Mouse (Mus musculus) CH12F3 (cell line): ENCODE data around the gene Fam189a1.

ENCODE experiments used
- in situ Hi-C: fragments of 300-500 bp; cut with MboI; formaldehyde crosslinking; loops from 2 replicates; pipeline ENCODE4 v1.14.3; 2020; ENCODE audit warnings: low sequenced_read_pairs

Gene Fam189a1

DNA sequence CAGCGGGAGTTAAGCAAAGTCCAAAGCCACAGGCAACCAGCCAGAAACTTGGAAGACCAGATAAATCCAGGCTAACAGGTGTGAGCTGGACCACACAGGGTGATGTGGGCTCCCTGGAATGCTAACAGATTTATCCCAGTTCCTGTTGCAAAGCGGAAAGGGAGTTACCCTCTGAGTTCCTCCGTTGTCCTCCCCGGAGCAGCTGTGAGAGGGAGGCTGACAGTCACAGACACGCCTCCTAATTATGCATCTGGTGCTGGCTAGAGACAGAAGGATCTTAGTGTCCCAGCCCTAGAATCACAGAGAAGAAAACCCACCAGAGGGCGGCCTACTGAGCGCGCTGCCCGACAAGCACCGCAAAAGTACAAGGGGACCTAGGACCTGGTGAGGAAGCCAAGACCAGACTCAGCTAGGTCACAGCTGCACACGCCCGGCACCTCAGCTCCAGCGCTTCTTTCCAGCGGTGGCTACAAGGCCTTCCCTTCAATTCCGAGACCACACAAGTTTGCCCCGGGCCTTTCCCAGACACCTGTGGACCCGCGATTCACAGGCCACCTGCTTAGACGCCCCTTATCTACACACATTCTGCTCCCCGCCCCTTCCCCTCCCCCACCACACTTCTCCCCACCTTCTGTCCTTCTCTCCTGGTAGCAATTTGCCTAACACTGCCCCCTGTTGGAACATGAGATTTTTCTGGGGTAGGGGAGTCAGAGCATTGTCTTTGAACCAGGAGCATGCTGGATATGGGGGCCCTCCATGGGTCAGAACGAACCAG lies 316.4 kb downstream of the Fam189a1 start:
- in situ Hi-C loops = no loop called here

- in situ Hi-C loops = no loop called here
Measured at GRCm38 (mm10) chr7:64839281-64839680, 317.1 kb downstream of the Fam189a1 start.

GRCm38 (mm10) chr7:64830214-64830995 lies 326.0 kb downstream of the Fam189a1 start:
- in situ Hi-C loops = no loop called here

- in situ Hi-C loops = no loop called here
Measured at GRCm38 (mm10) chr7:64821081-64821480, 335.3 kb downstream of the Fam189a1 start.

DNA sequence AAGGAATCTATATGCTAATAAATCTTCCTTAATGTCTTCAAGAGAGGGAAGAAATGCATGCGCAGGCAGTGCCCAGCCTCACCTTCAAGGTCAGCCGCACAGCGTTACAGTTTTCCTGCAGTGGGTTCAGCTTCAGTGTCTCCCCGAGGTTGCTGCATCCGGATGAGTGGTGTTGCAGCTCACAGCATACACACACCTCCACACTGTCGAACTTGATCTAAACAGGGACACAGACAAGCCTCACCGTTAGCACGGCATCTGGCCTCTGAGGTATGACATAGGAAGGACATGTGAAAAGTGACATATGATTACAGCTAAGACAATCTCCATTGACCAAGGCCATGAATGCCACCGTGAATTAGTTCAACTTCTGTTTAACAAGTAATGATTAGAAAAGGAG lies 336.7 kb downstream of the Fam189a1 start:
- in situ Hi-C loops = no loop called here

GRCm38 (mm10) chr7:64808876-64809275 lies 347.5 kb downstream of the Fam189a1 start:
- in situ Hi-C loops = no loop called here

- in situ Hi-C loops = no loop called here
Measured at GRCm38 (mm10) chr7:64805100-64805499, 351.3 kb downstream of the Fam189a1 start.

DNA sequence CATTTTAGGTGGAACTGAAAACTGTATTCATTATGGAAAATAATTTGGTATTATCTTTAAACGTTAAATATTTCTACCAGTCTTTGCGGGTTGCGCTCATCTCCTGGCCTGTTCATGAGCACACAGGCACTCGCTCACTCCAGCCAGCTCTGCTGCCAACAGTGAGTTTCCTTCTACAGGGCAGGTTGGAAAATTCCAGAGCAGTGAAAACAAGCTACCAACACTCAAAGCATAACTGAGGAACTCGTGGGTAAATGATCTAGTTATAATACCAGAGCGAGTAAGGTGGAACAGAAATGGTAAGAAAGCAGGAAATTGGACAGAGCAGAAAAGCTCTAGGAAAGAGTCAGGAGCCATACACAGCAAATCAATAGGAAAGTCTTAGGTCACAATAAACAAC lies 360.8 kb downstream of the Fam189a1 start:
- in situ Hi-C loops = no loop called here

DNA sequence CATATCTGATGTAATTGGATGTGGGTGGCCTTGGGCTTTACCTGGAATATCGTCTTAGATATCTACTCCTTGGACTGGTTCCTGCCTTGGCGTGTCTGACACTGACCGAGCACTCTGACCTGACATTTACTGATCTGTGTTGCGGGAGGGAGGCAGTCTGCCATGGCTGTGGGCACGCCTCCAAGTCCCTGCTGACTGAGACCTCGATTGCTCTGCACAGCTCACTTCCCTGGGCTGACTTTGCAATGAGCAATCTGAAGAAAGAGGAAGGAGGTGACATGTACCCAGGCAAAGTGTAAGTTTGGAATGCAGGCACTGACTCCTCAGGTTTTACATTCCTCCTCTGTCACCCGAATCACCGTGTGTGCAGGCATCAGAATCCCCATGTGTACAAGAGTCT lies 364.3 kb downstream of the Fam189a1 start:
- in situ Hi-C loops = no loop called here

- in situ Hi-C loops = no loop called here
Measured at GRCm38 (mm10) chr7:64791145-64791544, 365.2 kb downstream of the Fam189a1 start.

DNA sequence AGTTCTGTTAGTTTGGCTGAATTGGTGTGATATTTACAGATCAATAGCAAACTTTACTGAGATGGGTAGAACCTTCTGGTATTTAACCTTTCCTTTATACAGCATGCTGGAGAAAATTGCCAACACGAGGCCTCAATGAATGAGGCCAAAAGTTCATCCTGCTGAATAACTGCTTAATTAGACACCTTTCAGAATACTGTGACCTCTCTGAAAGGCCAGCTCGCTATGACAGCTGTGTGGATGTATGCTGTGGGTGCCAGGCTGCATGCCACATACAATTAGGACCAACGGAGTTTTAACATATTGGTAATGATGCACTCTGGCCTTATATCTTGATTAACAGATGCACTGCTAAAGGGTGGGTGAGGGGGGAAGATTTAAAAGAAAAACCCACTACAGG lies 371.3 kb downstream of the Fam189a1 start:
- in situ Hi-C loops = no loop called here

GRCm38 (mm10) chr7:64779501-64779900 lies 376.9 kb downstream of the Fam189a1 start:
- in situ Hi-C loops = no loop called here

GRCm38 (mm10) chr7:64776708-64777489 lies 379.5 kb downstream of the Fam189a1 start:
- in situ Hi-C loops = no loop called here

DNA sequence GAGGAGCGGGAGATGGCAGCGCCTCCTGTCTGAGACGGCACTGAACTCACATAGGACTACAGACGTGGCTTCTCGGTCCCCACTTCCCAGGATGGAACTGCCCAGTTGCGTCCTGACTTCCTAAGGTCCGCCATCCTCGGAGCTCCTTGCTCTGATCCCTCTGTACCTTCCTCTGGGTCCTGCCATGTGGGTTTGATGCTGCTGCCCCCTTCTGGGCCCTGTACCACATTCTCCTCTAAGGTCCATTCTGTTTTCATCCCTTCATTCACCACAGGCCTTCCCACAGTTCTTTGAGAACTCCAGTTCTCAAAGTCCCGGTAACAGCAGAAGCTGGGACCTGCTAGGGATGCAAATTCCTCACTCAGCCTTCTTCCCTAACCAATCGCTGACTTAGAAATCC lies 382.9 kb downstream of the Fam189a1 start:
- in situ Hi-C loops = no loop called here

DNA sequence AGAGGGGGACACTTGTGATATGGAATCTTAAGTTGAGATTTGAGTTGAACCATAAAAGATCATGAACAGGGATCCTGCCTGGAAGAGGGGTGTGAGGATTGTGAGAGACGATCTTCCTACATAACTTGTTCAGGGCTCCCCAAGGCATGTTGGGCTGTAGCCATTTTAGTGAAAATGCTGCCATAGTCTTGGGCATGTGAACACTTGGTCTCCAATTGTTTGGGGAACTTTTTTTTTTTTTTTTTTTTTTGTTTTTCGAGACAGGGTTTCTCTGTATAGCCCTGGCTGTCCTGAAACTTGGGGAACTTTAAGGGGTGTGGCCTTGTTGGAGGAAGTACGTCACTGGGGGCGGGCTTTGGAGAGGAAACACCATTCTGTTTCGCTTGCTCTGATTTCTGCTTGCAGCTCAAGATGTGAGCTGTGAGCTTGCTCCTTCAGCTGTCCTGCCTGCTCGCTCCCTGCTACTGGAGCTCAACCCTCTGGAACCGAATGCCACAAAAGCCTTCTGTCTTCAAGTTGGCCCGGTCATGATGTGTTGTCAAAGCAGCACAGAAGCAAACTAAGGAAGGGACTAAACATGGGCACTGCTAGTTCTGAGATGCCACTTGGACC lies 385.5 kb downstream of the Fam189a1 start:
- in situ Hi-C loops = no loop called here

DNA sequence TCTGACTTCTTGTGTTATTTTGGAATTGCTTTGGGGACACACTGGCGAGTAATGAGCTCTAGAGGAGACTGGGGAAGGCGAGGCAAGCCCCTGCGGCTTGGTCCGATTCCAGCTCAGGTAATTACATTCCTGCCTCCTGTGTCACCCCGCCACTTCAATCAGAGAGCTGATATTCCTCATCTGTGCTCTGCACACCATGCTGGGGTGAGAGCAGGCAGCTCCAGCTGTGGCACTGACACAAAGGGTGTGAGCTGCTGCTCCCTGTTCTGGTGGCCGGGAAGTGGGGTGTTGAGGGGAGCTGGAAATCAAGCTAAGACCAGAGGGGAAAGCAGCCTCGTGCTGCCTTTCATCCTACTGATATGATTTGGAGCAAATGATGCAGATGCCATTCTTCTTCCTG lies 386.6 kb downstream of the Fam189a1 start:
- in situ Hi-C loops = no loop called here

DNA sequence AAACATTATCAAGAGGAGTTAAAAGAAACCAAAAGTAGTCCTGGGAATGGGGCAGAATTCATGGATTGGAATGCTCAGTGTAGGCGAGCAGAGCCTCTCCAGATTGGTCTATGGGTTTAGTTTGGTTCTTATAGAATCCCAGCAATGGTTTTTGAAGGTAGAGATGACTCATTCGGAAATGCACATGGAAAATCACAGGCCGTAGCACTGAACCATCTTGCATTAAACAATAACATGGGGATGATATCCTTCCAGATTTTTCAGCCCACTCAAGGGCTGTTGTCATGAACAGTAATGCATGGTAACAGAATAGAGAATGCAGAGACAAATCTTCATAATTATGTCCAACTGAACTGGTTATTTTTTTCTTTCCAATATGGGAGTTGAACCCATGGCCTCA lies 390.8 kb downstream of the Fam189a1 start:
- in situ Hi-C loops = no loop called here

- in situ Hi-C loops = no loop called here
Measured at GRCm38 (mm10) chr7:64755141-64755540, 401.2 kb downstream of the Fam189a1 start.

DNA sequence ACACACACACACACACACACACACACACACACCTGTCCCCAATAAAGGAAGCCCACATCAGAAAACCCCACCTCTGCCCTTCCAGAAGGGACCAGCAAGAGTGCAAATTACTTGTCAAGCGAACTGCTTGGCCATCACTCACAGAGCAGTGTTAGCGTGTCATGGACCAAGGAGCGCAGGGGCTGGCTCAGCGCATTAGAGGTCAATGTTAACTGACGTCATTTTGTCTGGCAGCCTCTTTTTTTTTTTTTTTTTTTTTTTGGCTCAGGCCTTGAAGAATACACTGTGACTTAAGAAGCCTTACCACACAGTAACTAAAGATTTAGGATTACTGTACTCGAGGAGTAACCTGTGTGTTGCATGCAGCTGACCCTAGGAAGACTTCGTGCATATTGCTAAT lies 402.2 kb downstream of the Fam189a1 start:
- in situ Hi-C loops = no loop called here

- in situ Hi-C loops = no loop called here
Measured at GRCm38 (mm10) chr7:64753678-64754077, 402.7 kb downstream of the Fam189a1 start.

- in situ Hi-C loops = no loop called here
Measured at GRCm38 (mm10) chr7:64752133-64752532, 404.2 kb downstream of the Fam189a1 start.
